Mouse (Mus musculus) forebrain, embryonic 13.5 days (tissue): ENCODE measurements around the gene Ctbp2. TPM values are rescaled to one million over a fixed set of nuclear protein-coding genes. Genes with fewer than 3 reads are reported as not detected.

Source experiments
- ATAC-seq: fragments of 200-750 bp; cut with Nextera tagmentation; 2 replicates; pipeline ENCODE4 v1.8.0; 2017
- H3K27ac ChIP-seq: fragments of 300-500 bp; sonication (generic); 2 replicates; pipeline ENCODE4 v1.5.1; 2015; ENCODE audit warnings: inconsistent platforms, mild to moderate bottlenecking, moderate library complexity
- H3K27me3 ChIP-seq: fragments of 300-500 bp; sonication (generic); 2 replicates; pipeline ENCODE4 v1.6.1; 2015; ENCODE audit warnings: mild to moderate bottlenecking, inconsistent platforms
- H3K36me3 ChIP-seq: fragments of 300-500 bp; sonication (generic); 2 replicates; pipeline ENCODE4 v1.6.1; 2015; ENCODE audit warnings: mild to moderate bottlenecking, inconsistent platforms; ENCODE audit not compliant: poor library complexity, severe bottlenecking
- H3K4me1 ChIP-seq: fragments of 300-500 bp; sonication (generic); 2 replicates; pipeline ENCODE4 v1.6.1; 2015; ENCODE audit warnings: inconsistent platforms
- H3K4me2 ChIP-seq: fragments of 300-500 bp; sonication (generic); 2 replicates; pipeline ENCODE4 v1.6.1; 2015; ENCODE audit warnings: inconsistent platforms, mild to moderate bottlenecking, moderate library complexity
- H3K4me3 ChIP-seq: fragments of 300-500 bp; sonication (generic); 2 replicates; pipeline ENCODE4 v1.5.1; 2015; ENCODE audit warnings: mild to moderate bottlenecking, inconsistent platforms
- H3K9ac ChIP-seq: fragments of 300-500 bp; sonication (generic); 2 replicates; pipeline ENCODE4 v1.6.1; 2015; ENCODE audit warnings: mild to moderate bottlenecking, inconsistent platforms
- H3K9me3 ChIP-seq: fragments of 300-500 bp; sonication (generic); replicated peaks from 2 replicates; pipeline ENCODE4 v1.6.1; 2016; ENCODE audit warnings: inconsistent platforms
- WGBS: fragments of 180-500 bp; shearing (Covaris S2); methylation state at CpG from one replicate; pipeline ENCODE4 v1.1.7; 2015; 5-methylcytosine and 5-hydroxymethylcytosine counted together
- polyA plus RNA-seq: library from polyadenylated mRNA; unstranded; fragments of >200 nt; fragmentation: Nextera tagmentation; extraction: Ambion mirVana; gene quantifications from 2 replicates; pipeline ENCODE4 v1.2.1, GENCODE M21; 2015

Ctbp2 gene
- polyA plus RNA-seq, 1 experiment from 2014 or later: 104 TPM

DNA sequence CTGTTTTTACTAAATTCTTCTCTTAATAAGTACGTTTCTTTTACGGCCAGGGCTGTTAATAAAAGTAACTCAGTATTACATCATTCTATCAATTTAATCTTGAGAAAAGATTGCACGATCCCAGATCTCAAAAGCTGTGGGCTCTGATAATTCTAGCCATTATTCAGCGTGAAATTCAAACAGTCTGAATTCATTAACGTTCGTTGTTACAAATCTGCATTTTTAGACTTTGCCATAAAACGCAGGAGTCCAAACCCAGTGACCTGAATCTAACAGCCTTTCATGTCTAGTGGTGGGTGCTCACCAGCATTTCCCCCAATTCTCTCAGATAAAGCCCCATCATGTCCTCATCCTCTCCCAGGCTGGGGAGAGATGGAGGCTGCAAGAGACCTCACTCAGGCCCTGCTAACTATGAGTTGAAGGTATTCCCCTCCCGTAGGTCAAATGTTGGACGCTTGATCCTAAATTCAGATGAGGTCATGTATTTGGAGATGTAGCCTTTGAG lies 51.0 kb downstream of the Ctbp2 start:
- WGBS: 14% methylated on average over 9 of the region's 9 CpGs
- no peak overlapping the region for H3K9ac ChIP-seq
- peaks cover 89% of the 10 kb centered on the region for H3K4me1 ChIP-seq
- H3K4me3 ChIP-seq: no peak overlapping the region
- peak overlapping the region; percentile 86 for H3K27ac ChIP-seq
- H3K9me3 ChIP-seq: no peaks in the 10 kb centered on the region
- H3K4me2 ChIP-seq: peak overlapping the region; percentile 16; the same call in 1 of the 2 replicates
- peaks cover 6% of the 10 kb centered on the region; the same call in 1 of the 2 replicates for H3K36me3 ChIP-seq
- ATAC-seq: peak; percentile 17; the same call in 1 of the 2 replicates
- H3K27me3 ChIP-seq: no peaks in the 10 kb centered on the region

DNA sequence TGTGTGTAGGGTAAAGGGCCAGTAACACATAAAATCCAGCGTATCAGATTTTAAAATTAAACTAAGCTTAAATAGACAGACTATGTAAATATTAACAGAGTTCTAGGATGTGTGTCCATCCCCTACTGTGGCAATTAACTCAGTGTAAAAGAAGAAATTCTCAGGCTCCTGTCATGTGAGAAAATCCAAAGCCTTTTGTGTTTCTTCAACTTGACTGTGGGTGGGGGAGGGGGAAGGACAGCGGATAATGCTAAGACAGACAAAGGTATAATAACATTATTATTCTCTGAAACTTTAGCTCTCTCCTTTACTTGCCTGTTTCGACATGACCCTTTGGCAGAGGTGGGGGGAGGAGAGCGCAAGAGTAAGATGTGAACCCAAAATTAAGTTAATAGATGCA lies 51.6 kb downstream of the Ctbp2 start:
- Histone ChIP-seq H3K4me1 (peaks cover 92% of the 10 kb centered on the region), H3K4me2 (peak overlapping the region; percentile 26), H3K9me3 (no peaks in the 10 kb centered on the region), H3K4me3 (no peak overlapping the region), H3K27me3 (no peaks in the 10 kb centered on the region), H3K27ac (peak overlapping the region; percentile 71), H3K9ac (0 out of 2 replicates have a peak overlapping the region, but pooled peaks have one; percentile 1), H3K36me3 (peaks cover 3% of the 10 kb centered on the region; the same call in 1 of the 2 replicates)
- 8% methylated on average over 4 of the region's 4 CpGs for WGBS
- ATAC-seq: no peak

DNA sequence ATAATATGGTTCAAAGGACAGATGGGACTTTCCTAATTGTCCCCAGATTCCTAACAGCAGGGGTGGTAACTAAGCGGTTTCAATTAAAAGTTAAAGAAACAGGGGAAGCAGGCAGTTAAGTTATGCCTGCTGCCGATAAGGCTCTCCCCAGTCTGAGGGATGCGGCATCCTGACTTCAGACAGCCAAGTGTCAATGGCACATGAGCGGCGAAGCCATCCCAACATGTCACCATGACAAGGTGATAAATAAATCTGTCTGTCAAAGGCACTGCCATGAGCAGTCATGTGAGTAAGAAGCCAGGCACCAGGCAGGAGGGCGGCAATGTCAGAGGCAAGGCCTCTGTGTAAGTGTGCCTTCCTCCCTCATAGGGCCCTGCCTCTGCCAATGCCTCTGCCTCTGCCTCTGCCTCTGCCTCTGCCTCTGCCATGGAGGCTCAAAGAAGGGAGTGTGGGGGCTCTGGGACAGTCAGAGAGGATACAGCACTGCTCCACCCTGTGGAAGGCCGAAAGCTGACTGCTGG lies 56.8 kb downstream of the Ctbp2 start:
- H3K9me3 ChIP-seq: no peaks in the 10 kb centered on the region
- H3K4me2 ChIP-seq: peak overlapping the region; percentile 28
- peaks cover 20% of the 10 kb centered on the region; the same call in 1 of the 2 replicates for H3K36me3 ChIP-seq
- no peak overlapping the region for H3K4me3 ChIP-seq
- H3K9ac ChIP-seq: peak overlapping the region; percentile 38; the same call in 1 of the 2 replicates
- H3K4me1 ChIP-seq: peaks cover 65% of the 10 kb centered on the region
- WGBS: 39% methylated on average over 7 of the region's 7 CpGs
- peak; percentile 72 for ATAC-seq
- no peaks in the 10 kb centered on the region for H3K27me3 ChIP-seq
- H3K27ac ChIP-seq: peak overlapping the region; percentile 87

DNA sequence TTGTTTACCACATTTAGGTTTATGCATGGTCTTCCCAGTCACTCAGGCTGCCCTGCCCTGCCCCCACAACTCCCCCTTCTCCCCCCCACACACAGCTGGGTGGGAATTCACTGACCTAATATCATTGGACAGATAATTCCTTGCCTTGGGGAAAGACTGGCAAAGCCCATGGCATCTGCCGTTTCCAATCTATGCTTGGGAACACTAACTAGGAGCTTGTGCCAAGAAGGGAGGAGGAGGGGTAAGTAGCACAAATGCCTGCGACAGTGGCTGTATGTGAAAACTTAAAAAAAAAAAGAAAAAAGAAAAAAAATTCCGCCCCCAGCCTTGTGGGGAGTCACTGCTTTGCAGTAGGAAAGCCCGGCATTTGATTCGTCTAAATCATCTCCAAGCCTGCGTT lies 57.4 kb downstream of the Ctbp2 start:
- Histone ChIP-seq H3K4me1 (peaks cover 59% of the 10 kb centered on the region), H3K9me3 (no peaks in the 10 kb centered on the region), H3K27ac (peak overlapping the region; percentile 87), H3K9ac (0 out of 2 replicates have a peak overlapping the region, but pooled peaks have one; percentile 16), H3K27me3 (no peaks in the 10 kb centered on the region), H3K4me2 (peak overlapping the region; percentile 28), H3K36me3 (peaks cover 20% of the 10 kb centered on the region; the same call in 1 of the 2 replicates), H3K4me3 (no peak overlapping the region)
- 8% methylated on average over 6 of the region's 6 CpGs for WGBS
- ATAC-seq: peak; percentile 71

GRCm38 (mm10) chr7:133062055-133062454 lies 62.1 kb downstream of the Ctbp2 start:
- Histone ChIP-seq H3K4me2 (no peak overlapping the region), H3K27me3 (no peaks in the 10 kb centered on the region), H3K36me3 (peaks cover 16% of the 10 kb centered on the region; the same call in 1 of the 2 replicates), H3K4me3 (no peak overlapping the region), H3K27ac (no peak overlapping the region), H3K9ac (no peak overlapping the region), H3K4me1 (peaks cover 35% of the 10 kb centered on the region), H3K9me3 (no peaks in the 10 kb centered on the region)
- no peak for ATAC-seq
- WGBS: 89% methylated on average over 3 of the region's 3 CpGs

GRCm38 (mm10) chr7:133060170-133060569 lies 64.0 kb downstream of the Ctbp2 start:
- Histone ChIP-seq H3K4me3 (no peak overlapping the region), H3K9me3 (no peaks in the 10 kb centered on the region), H3K27me3 (no peaks in the 10 kb centered on the region), H3K36me3 (peaks cover 19% of the 10 kb centered on the region; the same call in 1 of the 2 replicates), H3K9ac (no peak overlapping the region), H3K4me1 (peaks cover 23% of the 10 kb centered on the region), H3K4me2 (no peak overlapping the region), H3K27ac (0 out of 2 replicates have a peak overlapping the region, but pooled peaks have one; percentile 65)
- ATAC-seq: no peak
- WGBS: 82% methylated on average over 6 of the region's 6 CpGs

DNA sequence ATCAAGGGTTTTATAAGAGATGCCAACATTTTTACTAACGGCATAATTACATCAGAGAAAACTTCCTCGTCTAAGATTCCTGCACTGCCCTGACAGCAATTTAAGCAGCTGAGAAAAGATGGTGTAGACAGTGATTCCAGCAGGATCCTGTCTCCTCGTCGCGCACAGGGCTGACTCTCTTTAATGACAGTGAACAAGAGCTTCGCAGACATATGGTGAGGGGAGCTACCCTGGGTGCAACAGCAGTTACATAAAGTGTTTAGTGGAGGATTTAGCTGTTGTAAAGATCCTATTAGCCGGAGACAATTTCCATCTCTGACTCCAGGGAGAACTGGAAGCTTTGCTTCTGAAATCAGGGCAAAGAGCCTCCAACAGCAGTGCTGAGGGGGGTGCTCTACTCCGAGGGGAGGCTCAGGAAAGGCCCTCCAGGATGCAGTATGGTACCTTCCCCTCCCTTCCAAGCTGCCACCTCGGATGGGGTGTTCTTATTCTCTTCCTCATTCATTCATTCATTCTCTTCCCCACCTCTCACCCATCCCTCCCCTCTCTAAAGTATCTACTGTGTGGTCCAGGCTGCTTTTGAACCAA lies 64.5 kb downstream of the Ctbp2 start:
- Histone ChIP-seq H3K27me3 (no peaks in the 10 kb centered on the region), H3K9me3 (no peaks in the 10 kb centered on the region), H3K36me3 (peaks cover 19% of the 10 kb centered on the region; the same call in 1 of the 2 replicates), H3K9ac (no peak overlapping the region), H3K4me2 (no peak overlapping the region), H3K27ac (peak overlapping the region; percentile 65), H3K4me1 (peaks cover 23% of the 10 kb centered on the region), H3K4me3 (no peak overlapping the region)
- peak; percentile 48; the same call in 1 of the 2 replicates for ATAC-seq
- 67% methylated on average over 9 of the region's 9 CpGs for WGBS

GRCm38 (mm10) chr7:133059150-133059509 lies 65.0 kb downstream of the Ctbp2 start:
- no peak overlapping the region for H3K4me2 ChIP-seq
- no peak overlapping the region for H3K9ac ChIP-seq
- no peaks in the 10 kb centered on the region for H3K9me3 ChIP-seq
- peaks cover 23% of the 10 kb centered on the region for H3K4me1 ChIP-seq
- H3K27me3 ChIP-seq: no peaks in the 10 kb centered on the region
- WGBS: 83% methylated on average over 6 of the region's 6 CpGs
- peaks cover 16% of the 10 kb centered on the region; the same call in 1 of the 2 replicates for H3K36me3 ChIP-seq
- no peak overlapping the region for H3K4me3 ChIP-seq
- ATAC-seq: no peak
- H3K27ac ChIP-seq: peak overlapping the region; percentile 65; the same call in 1 of the 2 replicates

GRCm38 (mm10) chr7:133058496-133059149 lies 65.5 kb downstream of the Ctbp2 start:
- Histone ChIP-seq H3K9me3 (no peaks in the 10 kb centered on the region), H3K4me1 (peaks cover 28% of the 10 kb centered on the region), H3K27ac (no peak overlapping the region), H3K9ac (no peak overlapping the region), H3K4me2 (no peak overlapping the region), H3K27me3 (no peaks in the 10 kb centered on the region), H3K36me3 (peaks cover 15% of the 10 kb centered on the region; the same call in 1 of the 2 replicates), H3K4me3 (no peak overlapping the region)
- no peak for ATAC-seq
- 91% methylated on average over 12 of the region's 12 CpGs for WGBS

- no peak overlapping the region for H3K27ac ChIP-seq
- H3K27me3 ChIP-seq: no peaks in the 10 kb centered on the region
- 97% methylated on average over 8 of the region's 8 CpGs for WGBS
- H3K4me1 ChIP-seq: peaks cover 33% of the 10 kb centered on the region
- no peak for ATAC-seq
- H3K9ac ChIP-seq: no peak overlapping the region
- H3K36me3 ChIP-seq: peaks cover 26% of the 10 kb centered on the region
- no peaks in the 10 kb centered on the region for H3K9me3 ChIP-seq
- no peak overlapping the region for H3K4me2 ChIP-seq
- no peak overlapping the region for H3K4me3 ChIP-seq
These were observed 67.2 kb downstream of the Ctbp2 start for GRCm38 (mm10) chr7:133056924-133057323.

GRCm38 (mm10) chr7:133054486-133054885 lies 69.7 kb downstream of the Ctbp2 start:
- H3K4me3 ChIP-seq: no peak overlapping the region
- peaks cover 19% of the 10 kb centered on the region for H3K4me1 ChIP-seq
- H3K9me3 ChIP-seq: no peaks in the 10 kb centered on the region
- H3K27me3 ChIP-seq: no peaks in the 10 kb centered on the region
- ATAC-seq: no peak
- H3K9ac ChIP-seq: no peak overlapping the region
- 93% methylated on average over 5 of the region's 5 CpGs for whole genome bisulfite sequencing
- peaks cover 34% of the 10 kb centered on the region for H3K36me3 ChIP-seq
- no peak overlapping the region for H3K27ac ChIP-seq
- H3K4me2 ChIP-seq: no peak overlapping the region

DNA sequence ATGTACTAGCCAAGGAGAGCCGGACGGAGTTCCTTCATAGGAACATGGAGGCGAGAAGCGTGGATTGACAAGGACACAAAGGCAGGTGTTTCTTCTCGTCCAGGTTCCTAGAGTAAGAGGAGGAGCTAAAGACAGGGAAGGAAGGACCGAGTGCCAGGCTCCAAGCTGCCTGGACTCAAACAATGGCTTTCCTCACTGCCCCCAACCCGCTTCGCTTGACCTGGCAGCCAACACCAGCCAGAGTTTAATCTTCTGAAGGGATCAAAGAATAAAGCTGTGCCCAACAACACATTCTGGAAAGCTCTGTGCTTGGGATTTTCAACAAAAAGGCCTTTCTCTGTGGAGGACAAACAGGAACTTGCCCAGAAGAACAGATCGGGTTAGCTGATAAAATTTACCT lies 70.4 kb downstream of the Ctbp2 start:
- ATAC-seq: no peak
- Histone ChIP-seq H3K36me3 (peaks cover 34% of the 10 kb centered on the region), H3K4me2 (no peak overlapping the region), H3K27ac (no peak overlapping the region), H3K9ac (no peak overlapping the region), H3K4me3 (no peak overlapping the region), H3K4me1 (peaks cover 13% of the 10 kb centered on the region; the same call in 1 of the 2 replicates), H3K27me3 (no peaks in the 10 kb centered on the region), H3K9me3 (no peaks in the 10 kb centered on the region)
- WGBS: 63% methylated on average over 9 of the region's 9 CpGs
